Mouse (Mus musculus) R1 (cell line): ENCODE measurements at regions not wholly inside any gene's neighbourhood (a gene's known extent, or its start where the extent isn't known, plus 50 kb on each side); places are given as distances from the start of the nearest gene placed in this dataset.
A peak's percentile ranks its signal among the peaks of the same experiment; 100 is the strongest.
"Not testable (repeated sequence)": the region's sequence is repeated elsewhere in the genome, so short reads cannot be mapped to it uniquely, and the experiment has no call there.

Experiments
- DNase-seq: peaks from one replicate; pipeline ENCODE4 v3.0.0-alpha.2; 2018; ENCODE audit warnings: low read depth, low spot score

DNA sequence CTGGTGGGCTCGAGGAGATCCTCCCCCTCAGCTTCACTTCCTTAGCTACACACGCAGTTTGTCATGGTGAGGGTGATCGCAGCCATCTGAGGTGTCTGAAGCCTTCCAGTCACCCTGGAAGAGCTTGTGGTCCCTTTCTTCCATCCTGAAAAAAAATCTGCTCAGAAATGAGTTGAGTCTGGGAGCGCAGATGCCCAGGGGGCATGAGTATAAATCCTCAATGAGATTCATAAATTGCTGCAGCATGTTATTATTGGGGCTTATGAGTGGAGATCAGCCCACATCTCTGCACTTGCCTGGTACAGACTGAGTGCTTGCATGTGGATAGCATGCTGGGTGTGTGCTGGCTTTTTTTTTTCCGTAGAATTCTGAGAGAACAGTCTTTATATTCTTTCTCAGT, 247.6 kb downstream of the Enc1 start:
- peak; percentile 76 for DNase-seq

DNA sequence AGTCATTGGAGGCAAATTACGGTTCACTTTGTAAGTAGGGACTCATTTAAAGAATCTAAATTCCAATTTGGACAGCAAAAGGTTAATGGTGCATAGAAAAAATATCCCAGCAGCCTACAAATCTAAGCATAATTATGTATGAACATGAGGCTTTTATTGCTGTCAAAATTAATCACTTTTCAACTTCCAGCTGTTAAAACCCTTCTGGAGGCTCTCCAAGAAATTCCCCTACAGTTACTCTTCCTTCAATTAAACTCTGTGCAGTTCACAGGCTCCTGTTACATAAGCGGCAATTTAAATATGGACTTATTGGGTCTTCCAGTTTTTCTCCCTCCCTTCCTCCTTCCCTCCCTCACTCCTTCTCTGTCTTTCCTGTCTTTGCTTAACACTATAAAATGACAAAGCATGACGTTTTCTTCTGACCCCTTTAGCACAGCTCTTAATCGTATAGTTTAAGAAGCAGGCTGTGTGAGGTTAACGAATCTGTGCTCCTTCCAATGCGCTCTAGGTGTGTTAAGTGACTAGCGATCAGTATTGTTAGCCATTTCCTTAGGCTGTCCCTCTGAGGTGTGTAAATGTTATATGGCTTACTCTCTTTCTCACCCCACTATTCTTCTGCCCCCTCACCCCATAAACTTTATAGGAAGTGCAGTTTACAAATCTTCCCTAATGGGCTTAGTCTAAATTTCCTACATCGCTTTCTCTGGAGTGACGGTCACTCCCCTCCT, 247.0 kb downstream of the Enc1 start:
- peak; percentile 52 for DNase-seq

DNA sequence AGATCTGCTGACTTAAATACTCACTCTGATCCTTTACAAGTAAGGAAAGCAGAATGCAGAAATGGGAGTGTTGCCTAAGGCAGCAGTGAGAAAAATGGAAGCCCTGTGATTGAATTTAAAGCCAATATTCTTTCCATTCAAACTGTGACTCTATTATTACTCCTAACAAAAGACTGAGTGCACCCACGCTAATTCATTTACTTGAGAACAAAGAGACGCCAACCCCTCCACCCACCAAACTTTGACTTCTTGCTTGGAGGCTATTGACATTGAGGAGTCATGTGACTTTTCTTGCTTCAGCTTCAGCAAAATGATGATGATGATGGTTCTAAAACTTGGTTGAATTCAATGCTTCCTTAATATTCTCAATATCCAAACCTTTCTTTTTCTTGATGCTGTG, 245.6 kb downstream of the Enc1 start:
- peak; percentile 67 for DNase-seq

DNA sequence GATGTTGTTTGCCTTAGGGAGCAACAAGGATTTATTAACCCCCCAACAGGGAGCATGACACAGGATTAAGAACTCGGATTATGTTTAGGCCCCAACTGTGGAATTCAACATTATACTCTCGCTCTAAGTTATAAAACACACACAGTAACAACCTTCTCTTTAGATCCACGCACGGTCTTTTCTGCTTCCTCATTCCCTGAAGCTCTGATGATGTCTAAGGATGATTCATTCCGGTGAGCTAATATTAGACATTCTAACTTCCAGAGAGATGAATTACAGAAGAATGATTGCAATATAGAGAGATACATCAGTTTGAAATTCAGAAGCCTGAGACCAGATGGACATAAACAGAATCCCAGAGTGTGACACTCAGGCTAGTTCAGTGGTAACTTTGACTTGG, 245.0 kb downstream of the Enc1 start:
- no peak for DNase-seq

DNA sequence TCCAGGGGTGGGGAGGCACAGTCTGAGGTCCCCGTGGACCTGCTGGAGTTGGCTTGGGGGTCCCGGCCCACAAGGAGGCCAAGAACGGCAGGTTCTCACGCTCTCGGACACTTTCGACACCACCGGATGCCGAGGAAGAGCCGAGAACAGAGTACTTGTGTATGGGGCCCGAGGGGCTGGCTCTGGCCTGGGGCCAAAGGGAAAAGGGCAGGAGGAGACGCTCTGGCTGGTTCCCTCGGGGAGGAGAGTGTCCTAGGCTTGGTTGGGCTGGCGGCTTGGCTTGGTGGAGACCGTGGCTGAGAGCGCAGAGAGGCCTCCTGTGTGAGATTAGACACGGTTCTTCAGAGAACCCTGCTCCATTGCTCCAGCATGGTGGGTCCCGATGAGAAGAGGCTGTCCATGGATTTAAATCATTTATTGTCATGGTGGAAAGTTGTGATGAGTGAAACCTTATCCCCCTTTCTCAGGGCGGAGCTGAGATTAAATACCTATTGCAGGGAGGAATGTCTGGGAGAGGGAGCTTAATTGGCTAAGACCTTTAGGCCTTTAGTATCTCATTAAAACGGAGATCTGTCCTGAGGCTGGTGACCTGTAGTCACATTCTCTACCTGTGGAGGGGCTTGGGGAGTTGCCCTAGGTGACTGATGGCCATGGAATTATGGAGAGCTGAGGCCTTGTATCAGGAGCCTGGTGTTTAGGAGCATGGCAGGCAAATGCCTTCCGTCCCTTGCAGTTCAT, 244.1 kb downstream of the Enc1 start:
- peak; percentile 87 for DNase-seq

DNA sequence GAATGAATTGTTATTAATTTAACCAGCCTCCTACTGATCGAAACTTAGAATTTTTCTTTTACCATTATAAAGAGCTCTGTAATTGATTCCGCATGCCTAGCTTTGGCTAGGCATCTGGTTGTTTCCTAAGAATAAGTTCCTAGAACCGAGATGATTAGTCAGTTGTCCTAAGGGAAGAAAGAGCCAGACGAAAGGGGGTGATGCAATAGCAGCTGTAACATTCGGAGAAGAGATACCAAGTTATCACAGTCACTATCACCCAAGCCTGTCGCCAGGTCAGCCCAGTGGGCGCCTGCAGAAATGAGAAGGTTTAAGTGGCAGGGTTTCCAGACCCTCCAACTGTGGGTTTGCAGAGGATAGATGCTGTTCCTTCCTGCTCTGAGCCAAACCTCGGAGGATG, 242.8 kb downstream of the Enc1 start:
- peak; percentile 36 for DNase-seq

DNA sequence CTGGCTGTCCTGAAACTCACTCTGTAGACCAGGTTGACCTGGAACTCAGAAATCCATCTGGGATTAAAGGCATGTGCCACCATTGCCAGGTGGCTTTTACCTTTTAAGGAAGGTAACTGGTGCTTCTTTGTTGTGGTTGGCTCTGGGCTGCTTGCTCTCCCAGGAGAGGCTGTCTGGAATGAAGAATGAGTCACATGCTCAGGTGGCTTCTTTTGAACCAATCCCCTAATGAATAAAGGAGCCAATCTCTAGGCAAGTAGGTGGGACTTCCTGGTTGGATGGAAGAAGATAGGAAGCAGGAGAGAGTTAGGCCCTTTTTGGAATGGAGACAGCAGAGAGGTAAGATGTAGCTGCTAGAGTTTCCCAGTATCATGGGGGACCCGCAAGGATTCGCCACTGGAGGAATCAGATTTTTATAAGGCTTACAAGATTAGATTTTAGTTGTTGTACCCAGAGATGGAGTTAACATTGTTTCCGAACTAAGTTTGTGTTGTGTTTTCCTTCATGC, 241.6 kb downstream of the Enc1 start:
- peak; percentile 99 for DNase-seq

DNA sequence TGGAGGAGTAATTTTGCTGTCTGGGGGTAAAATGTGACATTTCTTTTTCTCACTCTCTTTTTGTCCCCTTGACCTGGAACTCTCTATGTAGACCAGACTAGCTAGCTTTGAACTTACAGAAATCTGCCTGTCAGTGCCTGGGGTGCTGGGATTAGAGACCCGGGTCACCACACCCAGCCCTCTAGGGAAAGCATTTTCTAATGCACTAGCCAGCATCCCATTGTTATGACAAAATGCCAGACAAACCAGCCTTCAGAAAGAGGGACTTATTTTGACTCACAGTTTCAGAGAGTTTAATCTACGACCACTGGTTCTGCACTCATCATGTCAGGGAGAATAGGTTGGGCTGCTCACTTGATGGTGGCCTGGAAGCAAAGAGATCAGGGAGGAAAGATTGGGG, 240.4 kb downstream of the Enc1 start:
- DNase-seq = peak; percentile 59

DNA sequence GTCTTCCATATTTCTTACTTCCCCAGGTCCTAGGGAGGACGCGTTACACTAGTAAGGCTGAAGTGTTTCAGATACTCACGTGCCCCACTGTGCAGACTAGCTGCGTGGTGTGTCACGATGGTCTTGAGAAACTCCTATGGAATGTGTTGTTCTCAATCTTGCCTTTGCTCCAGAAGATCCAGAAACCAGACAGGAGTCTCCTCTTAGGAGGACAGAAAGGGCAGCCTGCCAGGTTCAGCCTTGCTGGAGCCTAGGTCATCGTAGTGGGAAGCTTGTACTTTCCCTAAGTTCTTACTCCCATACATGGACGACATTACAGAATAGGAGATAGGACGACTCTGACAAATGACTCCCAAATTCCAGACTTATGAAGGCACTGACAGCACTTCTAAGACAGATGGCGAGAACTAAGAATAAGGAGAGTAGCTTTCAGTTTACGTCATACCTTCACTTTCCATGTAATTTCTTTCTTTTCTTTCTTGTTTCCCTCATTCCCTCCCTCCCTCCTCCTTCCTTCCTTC, 238.2 kb downstream of the Enc1 start:
- no peak for DNase-seq

DNA sequence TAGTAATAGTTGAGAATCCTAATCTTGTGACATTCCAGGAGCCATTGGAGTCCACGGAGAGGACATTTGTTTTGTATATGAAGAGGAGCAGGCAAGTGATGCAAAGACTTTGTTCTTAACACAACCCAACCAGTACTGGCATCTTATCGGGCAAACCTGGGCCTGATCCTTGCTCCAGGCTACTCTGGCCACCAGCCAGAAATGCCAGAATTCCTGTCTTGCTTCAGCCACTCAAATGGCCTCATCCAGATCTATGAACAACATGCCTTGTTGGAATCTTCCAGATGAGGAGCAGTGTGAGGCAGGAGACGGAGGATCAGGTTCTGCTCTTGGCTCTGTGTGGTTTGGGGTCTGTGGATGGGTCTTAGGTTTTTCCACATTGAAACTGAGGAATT, 233.1 kb downstream of the Enc1 start:
- no peak for DNase-seq

DNA sequence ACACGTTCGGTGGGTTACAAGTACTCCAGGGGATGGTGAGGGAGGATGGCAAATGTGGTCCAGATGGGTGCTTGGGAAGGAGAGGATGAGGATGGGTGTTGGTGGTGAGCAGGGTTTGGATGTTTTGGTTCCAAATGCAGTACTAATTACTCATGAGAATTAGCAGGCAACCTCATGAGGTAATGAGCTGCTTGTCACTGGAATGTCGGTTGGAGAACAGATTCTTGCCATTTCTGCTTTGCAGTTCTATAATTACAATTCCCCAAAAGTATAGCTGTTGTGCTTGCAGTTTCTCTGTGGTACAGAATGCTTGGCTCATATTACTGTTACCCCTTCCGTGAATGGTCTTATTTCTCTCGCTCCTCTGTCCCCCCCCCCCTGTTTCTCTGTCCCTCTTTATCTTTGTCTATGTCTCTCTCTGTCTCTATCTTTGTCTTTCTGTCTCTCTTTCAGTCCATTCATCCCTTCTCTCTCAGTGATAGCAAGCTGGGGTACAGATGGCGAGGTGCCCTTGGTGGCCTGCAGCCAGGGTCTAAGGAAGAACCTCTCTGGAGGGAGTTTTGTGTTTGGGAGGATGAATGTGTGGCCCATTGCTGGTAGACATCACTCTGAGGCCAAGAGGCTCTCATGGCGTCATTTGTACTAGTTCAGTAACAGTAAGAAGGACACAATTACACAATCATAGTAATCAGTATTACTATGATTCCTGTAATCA, 232.5 kb downstream of the Enc1 start:
- DNase-seq = no peak

DNA sequence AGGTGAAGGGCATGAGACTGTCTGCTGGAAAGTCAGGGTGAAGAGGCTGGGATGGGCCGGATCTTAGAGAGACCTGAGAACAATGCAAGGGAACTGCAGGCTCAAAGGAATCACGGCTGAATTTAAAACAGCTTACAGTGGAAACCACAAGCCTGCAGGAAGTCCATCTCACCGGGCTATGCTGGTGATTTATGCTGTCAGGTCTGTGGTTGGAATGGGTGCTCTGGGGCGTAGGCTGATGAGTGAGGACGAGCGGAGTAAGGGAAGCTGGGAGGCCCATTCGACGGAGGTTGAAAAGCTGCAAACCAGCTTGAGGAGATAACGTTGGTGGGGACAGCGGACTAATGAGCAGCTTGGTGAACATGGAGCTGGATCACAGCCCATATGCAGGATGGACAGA, 229.1 kb downstream of the Enc1 start:
- DNase-seq = peak; percentile 86

DNA sequence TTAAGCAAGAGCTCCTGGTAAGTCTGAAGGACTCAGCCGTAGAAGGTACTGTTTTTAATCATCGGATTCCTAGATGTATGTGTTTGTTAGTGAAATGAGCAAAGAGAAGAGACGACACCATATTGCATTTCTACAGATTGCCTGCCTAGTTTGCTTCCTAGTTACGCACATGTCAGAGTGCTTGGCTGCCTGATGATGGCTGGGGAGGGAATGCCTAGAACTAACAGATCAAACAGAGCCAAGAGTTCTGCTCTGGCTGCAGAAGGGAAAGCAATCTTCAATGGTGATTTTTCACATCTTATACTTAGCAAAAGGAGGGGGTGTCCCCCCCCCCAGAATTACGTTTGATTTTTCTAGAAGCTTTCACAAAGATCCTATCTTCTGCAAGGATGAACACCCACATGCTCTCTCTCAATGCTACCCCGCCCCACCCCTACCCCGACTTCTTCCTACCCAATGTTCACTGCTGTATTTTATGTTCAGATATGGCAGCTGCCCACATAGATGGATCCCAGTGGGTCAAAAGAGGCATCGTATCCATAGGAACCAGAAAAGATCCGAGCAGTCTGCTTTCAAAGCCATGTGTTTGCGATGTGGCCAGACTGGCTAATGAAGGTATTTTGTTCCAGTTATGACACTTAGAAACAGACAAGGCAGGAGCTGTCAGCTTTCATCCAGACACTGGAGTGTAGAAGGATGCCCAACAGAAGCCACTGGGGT, 228.1 kb downstream of the Enc1 start:
- no peak for DNase-seq

DNA sequence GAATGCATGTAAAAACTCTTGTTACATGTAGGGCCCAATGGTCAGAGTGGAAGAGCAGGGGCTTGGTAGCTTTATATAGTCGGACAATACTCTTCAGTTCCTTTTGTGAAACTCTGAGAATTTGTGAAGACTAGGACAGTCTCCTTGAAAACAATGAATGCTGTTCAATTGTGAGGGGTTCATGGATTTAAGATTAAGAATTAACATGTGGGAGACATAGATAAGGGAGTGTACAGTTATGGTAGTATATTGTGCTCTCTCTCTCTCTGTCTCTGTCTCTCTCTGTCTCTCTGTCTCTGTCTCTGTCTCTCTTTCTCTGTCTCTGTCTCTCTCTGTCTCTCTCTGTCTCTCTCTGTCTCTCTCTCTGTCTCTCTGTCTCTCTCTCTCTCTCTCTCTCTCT, 225.7 kb downstream of the Enc1 start:
- not testable (repeated sequence) for DNase-seq

DNA sequence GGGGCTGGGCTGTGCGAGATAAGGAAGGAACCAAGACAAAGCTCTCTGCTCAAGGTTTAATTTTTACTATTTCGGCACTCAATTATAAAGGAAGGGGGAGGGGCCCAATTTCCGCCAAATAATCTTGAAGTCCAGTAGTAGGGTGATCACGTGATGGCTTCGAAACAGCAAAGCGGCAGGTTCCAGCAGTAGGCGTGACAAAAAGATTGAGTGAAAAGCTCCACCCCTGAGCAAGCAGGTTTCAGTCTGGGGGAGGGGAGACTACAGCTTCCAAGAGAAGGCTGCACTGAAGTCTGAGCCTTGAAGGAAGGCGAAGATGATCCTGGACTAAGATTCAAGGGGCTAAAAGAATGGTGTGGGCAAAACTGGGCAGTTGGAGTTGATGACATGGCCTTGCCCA, 222.9 kb downstream of the Enc1 start:
- peak; percentile 85 for DNase-seq

DNA sequence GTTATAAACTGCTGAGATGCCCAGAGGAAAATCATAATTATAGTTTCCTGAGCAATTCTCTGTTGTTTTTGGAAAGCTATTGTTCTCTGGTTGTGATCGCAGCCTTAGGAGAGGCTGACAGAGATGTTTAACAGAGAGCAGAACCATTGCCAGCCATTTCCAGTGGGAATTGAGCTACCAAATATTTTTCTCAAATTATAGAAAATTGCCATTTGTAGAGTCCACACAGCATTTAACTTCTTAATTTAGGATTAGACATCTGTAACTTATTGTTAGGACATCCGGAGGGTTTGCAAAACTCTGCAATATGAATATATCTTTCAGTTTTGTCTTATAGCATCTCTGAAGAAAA, 222.0 kb downstream of the Enc1 start:
- DNase-seq = no peak

DNA sequence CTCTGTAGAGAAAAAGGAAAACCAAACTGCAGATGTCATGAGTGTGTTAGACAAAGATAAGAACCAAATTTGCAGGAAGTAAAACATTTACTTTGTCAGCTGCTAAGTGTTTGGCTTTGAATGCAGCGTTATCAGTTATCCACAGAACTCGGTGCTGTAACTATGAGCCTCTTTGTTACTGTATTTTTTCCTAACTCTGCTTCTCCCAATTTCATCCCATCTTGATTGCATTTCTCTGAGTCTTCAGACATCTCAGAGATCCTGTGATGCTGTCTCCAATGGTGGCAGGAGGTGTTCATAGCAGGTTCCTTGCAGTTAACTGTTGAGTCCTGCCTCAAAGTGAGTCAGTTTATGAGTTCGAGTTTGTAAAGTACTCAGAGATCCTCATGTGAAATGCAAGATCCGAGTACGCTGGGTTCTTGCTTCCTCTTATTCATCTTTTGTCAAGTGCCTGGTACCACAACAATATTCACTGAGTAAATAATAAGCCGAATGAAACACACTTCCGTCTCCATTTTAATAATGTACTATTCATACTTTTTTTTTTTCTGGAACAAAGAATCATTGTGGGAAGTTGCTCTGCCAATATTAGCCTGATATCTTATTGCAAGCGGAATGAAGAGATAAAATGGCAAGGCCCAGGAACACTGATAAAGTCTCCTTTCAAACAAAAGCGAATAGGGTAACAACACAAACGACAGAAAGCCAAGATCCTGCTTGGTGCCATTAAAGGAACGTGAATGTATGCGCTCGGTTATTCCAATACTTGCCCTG, 221.4 kb downstream of the Enc1 start:
- no peak for DNase-seq

DNA sequence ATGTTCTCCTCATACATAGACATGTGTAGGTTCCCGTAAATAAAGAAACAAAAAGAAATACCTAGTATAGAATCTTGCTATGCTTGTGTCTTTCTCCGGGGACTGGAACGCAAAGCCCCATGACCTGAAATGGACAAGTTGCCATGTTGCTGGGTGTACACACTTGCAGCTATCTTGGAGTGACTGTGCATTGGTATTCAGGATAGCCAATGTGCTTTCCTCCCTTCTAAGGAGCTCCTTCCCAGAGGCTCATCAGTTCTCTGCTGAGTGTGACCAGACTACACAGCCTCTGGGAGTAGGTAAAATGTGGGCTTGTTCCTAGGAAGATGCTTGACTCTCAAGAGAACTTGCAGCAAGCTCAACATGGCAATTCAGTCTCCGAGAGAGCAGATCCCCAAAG, 220.3 kb downstream of the Enc1 start:
- DNase-seq = no peak

DNA sequence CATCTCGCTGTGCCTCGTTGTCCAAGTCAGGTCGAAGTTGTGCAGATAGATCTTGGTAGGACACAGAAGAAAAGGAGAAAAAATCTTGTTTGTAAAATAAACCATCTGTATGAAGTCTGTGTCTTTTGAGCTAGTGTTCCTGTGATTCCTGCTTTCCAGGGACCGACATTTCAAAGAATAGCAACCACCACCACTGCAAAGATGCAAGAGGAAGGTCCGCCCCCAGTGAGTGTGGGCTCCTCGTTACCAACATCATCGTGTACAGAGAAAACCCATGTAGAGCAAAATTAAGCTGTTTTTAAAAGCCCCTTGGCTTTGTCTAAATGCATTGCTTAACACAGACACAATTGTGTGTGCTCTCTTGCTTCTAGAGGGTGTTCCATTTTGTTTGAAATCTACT, 218.2 kb downstream of the Enc1 start:
- no peak for DNase-seq

DNA sequence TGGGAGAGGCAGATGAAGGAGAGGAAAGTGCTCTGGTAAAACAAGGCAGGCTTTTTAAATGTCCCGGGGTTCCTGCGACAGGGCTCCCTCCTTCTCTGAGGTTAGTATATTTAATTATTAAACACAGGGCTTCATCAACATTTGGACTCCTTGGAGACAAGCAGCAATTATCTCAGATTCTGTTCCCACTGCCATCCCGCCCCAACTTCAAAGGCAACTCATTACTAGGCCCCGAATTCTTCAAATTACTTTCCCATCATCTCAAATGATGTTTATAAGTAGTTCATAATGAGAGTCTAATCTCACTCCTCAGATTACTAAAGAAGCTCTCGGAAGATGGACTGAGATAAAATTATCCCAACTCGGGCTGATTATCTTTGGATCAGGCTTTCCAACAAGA, 215.1 kb downstream of the Enc1 start:
- DNase-seq = no peak

DNA sequence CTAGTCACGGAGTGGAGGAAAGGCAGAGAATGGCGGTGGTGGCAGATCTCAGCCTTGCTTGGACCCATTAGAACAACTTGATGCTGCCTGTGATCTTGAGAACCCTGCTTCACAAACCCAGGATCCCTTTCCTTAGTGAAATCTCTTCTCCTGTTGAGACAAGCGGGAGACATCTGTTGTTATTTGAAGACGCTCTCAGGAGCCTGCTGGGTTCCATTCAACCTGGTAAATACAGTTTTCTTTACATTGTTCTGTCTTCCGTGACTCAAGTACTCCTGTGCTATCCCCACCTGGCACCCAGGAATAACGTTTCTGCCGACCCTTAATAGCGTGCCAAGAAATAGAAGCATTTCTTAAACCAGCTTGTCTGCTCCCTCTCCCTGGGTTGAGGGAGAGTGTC, 213.8 kb downstream of the Enc1 start:
- DNase-seq = peak; percentile 96
